Mouse (Mus musculus): ENCODE measurements at regions not wholly inside any gene's neighbourhood (a gene's known extent, or its start where the extent isn't known, plus 50 kb on each side); places are given as distances from the start of the nearest gene placed in this dataset.
A peak's percentile ranks its signal among the peaks of the same experiment; 100 is the strongest.

GRCm38 (mm10) chr2:160000449-160000848, 333.5 kb downstream of the Gm826 start:
- Histone ChIP-seq H3K4me3 (ENCODE audit: low read depth, low read length) (no peak overlapping the region), H3K36me3 (replicated peaks; ENCODE audit: control insufficient read depth, insufficient read depth, low read length) (no peaks in the 10 kb centered on the region), H3K27me3 (ENCODE audit: control insufficient read depth, insufficient read depth, low read length) (no peaks in the 10 kb centered on the region), H3K27ac (ENCODE audit: low read depth) (no peak overlapping the region), H3K4me2 (ENCODE audit: low read depth, low read length) (no peak overlapping the region), H3K9ac (replicated peaks; ENCODE audit: low read depth, low read length) (no peak overlapping the region), H3K4me1 (ENCODE audit: control insufficient read depth, insufficient read depth) (0 out of 2 replicates have a peak, but pooled peaks cover 6% of the 10 kb centered on the region), H3K9me3 (replicated peaks; ENCODE audit: control insufficient read depth, low read length) (no peaks in the 10 kb centered on the region)
- TF ChIP-seq CTCF (IDR thresholded peaks at IDR 0.05; ENCODE audit: low read depth) = peak; percentile 49
- TF ChIP-seq EP300 (IDR thresholded peaks at IDR 0.05; ENCODE audit: low read depth) = no peak
- ATAC-seq (ENCODE audit: insufficient read depth, low read depth) = no peak
- WGBS = 63% methylated on average over 4 of the region's 4 CpGs
- no peak for DNase-seq (ENCODE audit: low spot score)

- Histone ChIP-seq H3K9me3 (replicated peaks; ENCODE audit: control insufficient read depth, low read length) (no peaks in the 10 kb centered on the region), H3K4me1 (ENCODE audit: control insufficient read depth, insufficient read depth) (no peaks in the 10 kb centered on the region), H3K36me3 (replicated peaks; ENCODE audit: control insufficient read depth, insufficient read depth, low read length) (no peaks in the 10 kb centered on the region), H3K27ac (ENCODE audit: low read depth) (no peak overlapping the region), H3K4me3 (ENCODE audit: low read depth, low read length) (no peak overlapping the region), H3K4me2 (ENCODE audit: low read depth, low read length) (no peak overlapping the region), H3K27me3 (ENCODE audit: control insufficient read depth, insufficient read depth, low read length) (no peaks in the 10 kb centered on the region), H3K9ac (replicated peaks; ENCODE audit: low read depth, low read length) (no peak overlapping the region)
- WGBS = 73% methylated on average over 9 of the region's 9 CpGs
- DNase-seq (ENCODE audit: low spot score) (no peak), ATAC-seq (ENCODE audit: insufficient read depth, low read depth) (no peak)
- TF ChIP-seq CTCF (IDR thresholded peaks at IDR 0.05; ENCODE audit: low read depth) (no peak), EP300 (IDR thresholded peaks at IDR 0.05; ENCODE audit: low read depth) (no peak)
Observed at GRCm38 (mm10) chr2:159997395-159997794, 336.6 kb downstream of the Gm826 start.

GRCm38 (mm10) chr2:159994490-159994889, 339.5 kb downstream of the Gm826 start:
- ATAC-seq (ENCODE audit: insufficient read depth, low read depth) = no peak
- Histone ChIP-seq H3K4me2 (ENCODE audit: low read depth, low read length) (no peak overlapping the region), H3K36me3 (replicated peaks; ENCODE audit: control insufficient read depth, insufficient read depth, low read length) (no peaks in the 10 kb centered on the region), H3K27ac (ENCODE audit: low read depth) (no peak overlapping the region), H3K4me3 (ENCODE audit: low read depth, low read length) (no peak overlapping the region), H3K4me1 (ENCODE audit: control insufficient read depth, insufficient read depth) (no peaks in the 10 kb centered on the region), H3K27me3 (ENCODE audit: control insufficient read depth, insufficient read depth, low read length) (no peaks in the 10 kb centered on the region), H3K9me3 (replicated peaks; ENCODE audit: control insufficient read depth, low read length) (no peaks in the 10 kb centered on the region), H3K9ac (replicated peaks; ENCODE audit: low read depth, low read length) (no peak overlapping the region)
- 73% methylated on average over 3 of the region's 3 CpGs for WGBS
- no peak for DNase-seq (ENCODE audit: low spot score)
- no peak for TF ChIP-seq CTCF (IDR thresholded peaks at IDR 0.05; ENCODE audit: low read depth)
- TF ChIP-seq EP300 (IDR thresholded peaks at IDR 0.05; ENCODE audit: low read depth) = no peak

GRCm38 (mm10) chr2:159986719-159987118, 347.2 kb downstream of the Gm826 start:
- DNase-seq (ENCODE audit: low spot score) (no peak), ATAC-seq (ENCODE audit: insufficient read depth, low read depth) (no peak)
- 90% methylated on average over 7 of the region's 7 CpGs for WGBS
- H3K9ac ChIP-seq (replicated peaks; ENCODE audit: low read depth, low read length) = no peak overlapping the region
- no peak overlapping the region for H3K4me2 ChIP-seq (ENCODE audit: low read depth, low read length)
- H3K9me3 ChIP-seq (replicated peaks; ENCODE audit: control insufficient read depth, low read length) = no peaks in the 10 kb centered on the region
- H3K36me3 ChIP-seq (replicated peaks; ENCODE audit: control insufficient read depth, insufficient read depth, low read length) = no peaks in the 10 kb centered on the region
- H3K27ac ChIP-seq (ENCODE audit: low read depth) = no peak overlapping the region
- H3K4me1 ChIP-seq (ENCODE audit: control insufficient read depth, insufficient read depth) = 0 out of 2 replicates have a peak, but pooled peaks cover 6% of the 10 kb centered on the region
- no peak overlapping the region for H3K4me3 ChIP-seq (ENCODE audit: low read depth, low read length)
- H3K27me3 ChIP-seq (ENCODE audit: control insufficient read depth, insufficient read depth, low read length) = no peaks in the 10 kb centered on the region
- TF ChIP-seq EP300 (IDR thresholded peaks at IDR 0.05; ENCODE audit: low read depth) (no peak), CTCF (IDR thresholded peaks at IDR 0.05; ENCODE audit: low read depth) (no peak)

GRCm38 (mm10) chr2:159981694-159982093, 352.3 kb downstream of the Gm826 start:
- H3K27me3 ChIP-seq (ENCODE audit: control insufficient read depth, insufficient read depth, low read length) = no peaks in the 10 kb centered on the region
- TF ChIP-seq EP300 (IDR thresholded peaks at IDR 0.05; ENCODE audit: low read depth) = no peak
- TF ChIP-seq CTCF (IDR thresholded peaks at IDR 0.05; ENCODE audit: low read depth) = no peak
- H3K4me3 ChIP-seq (ENCODE audit: low read depth, low read length) = no peak overlapping the region
- no peaks in the 10 kb centered on the region for H3K36me3 ChIP-seq (replicated peaks; ENCODE audit: control insufficient read depth, insufficient read depth, low read length)
- H3K27ac ChIP-seq (ENCODE audit: low read depth) = no peak overlapping the region
- DNase-seq (ENCODE audit: low spot score) (no peak), ATAC-seq (ENCODE audit: insufficient read depth, low read depth) (peak; percentile 53)
- H3K9ac ChIP-seq (replicated peaks; ENCODE audit: low read depth, low read length) = no peak overlapping the region
- 0 out of 2 replicates have a peak, but pooled peaks cover 6% of the 10 kb centered on the region for H3K4me1 ChIP-seq (ENCODE audit: control insufficient read depth, insufficient read depth)
- H3K4me2 ChIP-seq (ENCODE audit: low read depth, low read length) = no peak overlapping the region
- 34% methylated on average over 3 of the region's 3 CpGs for WGBS
- H3K9me3 ChIP-seq (replicated peaks; ENCODE audit: control insufficient read depth, low read length) = no peaks in the 10 kb centered on the region

- Histone ChIP-seq H3K4me3 (ENCODE audit: low read depth, low read length) (no peak overlapping the region), H3K27me3 (ENCODE audit: control insufficient read depth, insufficient read depth, low read length) (no peaks in the 10 kb centered on the region), H3K4me2 (ENCODE audit: low read depth, low read length) (no peak overlapping the region), H3K27ac (ENCODE audit: low read depth) (no peak overlapping the region), H3K4me1 (ENCODE audit: control insufficient read depth, insufficient read depth) (peaks cover 5% of the 10 kb centered on the region; the same call in 1 of the 2 replicates), H3K36me3 (replicated peaks; ENCODE audit: control insufficient read depth, insufficient read depth, low read length) (no peaks in the 10 kb centered on the region), H3K9me3 (replicated peaks; ENCODE audit: control insufficient read depth, low read length) (no peaks in the 10 kb centered on the region), H3K9ac (replicated peaks; ENCODE audit: low read depth, low read length) (no peak overlapping the region)
- no peak for ATAC-seq (ENCODE audit: insufficient read depth, low read depth)
- WGBS = 53% methylated on average over 1 of the region's 1 CpGs
- TF ChIP-seq CTCF (IDR thresholded peaks at IDR 0.05; ENCODE audit: low read depth) (no peak), EP300 (IDR thresholded peaks at IDR 0.05; ENCODE audit: low read depth) (no peak)
- no peak for DNase-seq (ENCODE audit: low spot score)
Observed at GRCm38 (mm10) chr2:159950369-159950768, 383.6 kb downstream of the Gm826 start.

Data from heart, postnatal 0 days (tissue).